Mouse (Mus musculus): ENCODE data around the gene Mfsd14a.
"Not testable (repeated sequence)": the region's sequence is repeated elsewhere in the genome, so short reads cannot be mapped to it uniquely, and the experiment has no call there.

Gene Mfsd14a

DNA sequence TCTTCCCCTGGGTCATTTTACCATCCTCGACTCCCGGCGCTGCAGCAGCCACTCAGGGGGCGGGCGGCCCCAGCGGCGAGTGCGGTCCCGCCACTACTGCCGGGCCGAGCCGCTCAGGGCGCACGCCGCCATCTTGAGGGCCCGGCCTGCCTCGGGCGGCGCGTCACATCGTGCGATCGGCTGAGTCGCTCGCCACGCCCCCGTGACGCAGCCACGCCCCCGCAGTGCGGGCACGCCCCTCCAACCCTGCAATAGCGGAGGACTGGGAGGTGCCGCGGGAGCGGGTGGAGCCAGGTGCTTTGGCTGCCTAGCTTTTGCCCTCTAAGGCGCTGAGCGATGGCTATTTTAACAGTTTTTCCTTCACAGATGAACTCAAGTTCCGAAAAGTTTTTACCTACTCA is at the start of gene Mfsd14a:
Gene Mfsd14a (minus strand): TSS at position 215 of the 401 bp plus-strand sequence.
- DNase-seq (ENCODE audit: inconsistent ontology term): peak; percentile 98

GRCm38 (mm10) chr3:116711624-116712435 is 49.4 kb upstream of the Mfsd14a start:
- DNase-seq (ENCODE audit: inconsistent ontology term): peak; percentile 80

GRCm38 (mm10) chr3:116710941-116711340 is 48.5 kb upstream of the Mfsd14a start:
- DNase-seq (ENCODE audit: inconsistent ontology term): no peak

GRCm38 (mm10) chr3:116705637-116706204 is 43.2 kb upstream of the Mfsd14a start:
- no peak for DNase-seq (ENCODE audit: inconsistent ontology term)

- no peak for DNase-seq (ENCODE audit: inconsistent ontology term)
These were observed 41.4 kb upstream of the Mfsd14a start for GRCm38 (mm10) chr3:116703835-116704234.

- DNase-seq (ENCODE audit: inconsistent ontology term): no peak
These were observed 40.3 kb upstream of the Mfsd14a start for GRCm38 (mm10) chr3:116702647-116703272.

DNA sequence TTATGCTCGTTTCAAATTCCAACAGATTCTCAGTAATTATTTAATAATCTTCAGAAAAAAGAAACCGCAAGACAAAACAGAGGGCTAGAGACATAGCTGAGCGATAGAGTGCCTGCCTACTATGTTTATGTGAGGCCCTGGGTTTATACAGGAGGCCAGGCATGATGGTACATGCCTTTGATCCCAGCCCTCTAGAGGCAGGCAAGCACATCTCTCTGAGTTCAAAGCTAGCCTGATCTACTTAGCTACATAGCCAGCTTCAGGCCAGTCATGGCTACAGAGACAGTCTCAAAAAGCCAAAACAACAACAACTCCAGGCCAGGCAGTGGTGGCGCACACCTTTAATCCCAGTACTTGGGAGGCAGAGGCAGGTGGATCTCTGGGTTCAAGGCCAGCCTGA is 39.1 kb upstream of the Mfsd14a start:
- DNase-seq (ENCODE audit: inconsistent ontology term): no peak

- DNase-seq (ENCODE audit: inconsistent ontology term): peak; percentile 40
These were observed 36.3 kb upstream of the Mfsd14a start for GRCm38 (mm10) chr3:116698786-116699185.

DNA sequence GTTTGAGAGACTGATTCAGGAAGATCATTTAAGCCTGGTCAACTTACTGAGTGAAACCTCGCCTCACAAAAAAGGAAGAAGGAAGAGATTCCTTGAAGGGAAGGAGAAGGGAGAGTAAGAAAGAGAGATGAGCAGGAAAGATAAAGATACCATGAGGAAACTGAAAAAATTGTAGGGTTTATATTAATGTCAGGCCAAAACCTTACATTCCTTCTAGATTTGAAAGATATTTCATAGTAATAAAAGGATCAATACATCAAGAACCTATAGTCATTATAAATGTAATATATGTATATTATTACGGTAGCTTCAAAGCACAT is 33.1 kb upstream of the Mfsd14a start:
- DNase-seq (ENCODE audit: inconsistent ontology term): no peak

DNA sequence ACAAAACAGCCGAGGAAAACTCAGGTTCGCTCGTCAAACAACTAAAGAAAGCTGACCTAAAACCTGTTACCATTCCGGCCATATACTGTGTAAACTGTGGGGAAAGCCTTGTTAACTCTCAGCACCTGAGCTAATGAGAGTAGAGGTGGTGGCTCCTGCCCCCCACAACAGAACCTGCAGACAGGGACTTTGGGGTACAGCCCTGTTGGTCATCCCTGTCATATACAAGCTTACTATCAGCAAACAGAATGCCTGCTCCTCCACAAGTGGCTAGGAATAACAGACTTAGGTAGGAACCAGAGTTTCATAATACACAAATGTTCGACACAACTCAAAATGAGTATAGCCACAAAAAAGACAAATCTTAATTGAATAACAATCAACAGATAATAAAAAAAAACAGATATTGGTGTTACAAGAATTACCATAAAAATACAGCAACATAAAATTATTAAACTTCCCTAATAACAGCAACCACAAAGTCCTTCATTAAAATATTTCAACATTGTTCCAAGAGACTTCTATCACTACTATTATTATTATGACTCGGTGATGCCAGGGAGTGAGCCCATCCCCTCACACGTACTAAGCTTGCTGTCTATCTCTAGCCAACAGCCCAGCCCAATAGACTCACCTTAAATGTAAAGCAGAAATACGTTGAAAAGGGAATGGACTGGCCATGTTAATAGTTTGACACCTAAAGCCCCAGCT is 32.6 kb upstream of the Mfsd14a start:
- no peak for DNase-seq (ENCODE audit: inconsistent ontology term)

GRCm38 (mm10) chr3:116694312-116694711 is 31.8 kb upstream of the Mfsd14a start:
- DNase-seq (ENCODE audit: inconsistent ontology term): peak; percentile 9

- DNase-seq (ENCODE audit: inconsistent ontology term): no peak
These were observed 18.7 kb upstream of the Mfsd14a start, which contains the start of gene Gm43191 for GRCm38 (mm10) chr3:116681160-116681559. Gene Gm43191, minus strand, starts transcription at chr3:116681260.

GRCm38 (mm10) chr3:116664281-116664680 is 1.8 kb upstream of the Mfsd14a start:
- not testable (repeated sequence) for DNase-seq (ENCODE audit: inconsistent ontology term)

- no peak for DNase-seq (ENCODE audit: inconsistent ontology term)
These were observed 535 bp downstream of the Mfsd14a start for GRCm38 (mm10) chr3:116661870-116662414.

DNA sequence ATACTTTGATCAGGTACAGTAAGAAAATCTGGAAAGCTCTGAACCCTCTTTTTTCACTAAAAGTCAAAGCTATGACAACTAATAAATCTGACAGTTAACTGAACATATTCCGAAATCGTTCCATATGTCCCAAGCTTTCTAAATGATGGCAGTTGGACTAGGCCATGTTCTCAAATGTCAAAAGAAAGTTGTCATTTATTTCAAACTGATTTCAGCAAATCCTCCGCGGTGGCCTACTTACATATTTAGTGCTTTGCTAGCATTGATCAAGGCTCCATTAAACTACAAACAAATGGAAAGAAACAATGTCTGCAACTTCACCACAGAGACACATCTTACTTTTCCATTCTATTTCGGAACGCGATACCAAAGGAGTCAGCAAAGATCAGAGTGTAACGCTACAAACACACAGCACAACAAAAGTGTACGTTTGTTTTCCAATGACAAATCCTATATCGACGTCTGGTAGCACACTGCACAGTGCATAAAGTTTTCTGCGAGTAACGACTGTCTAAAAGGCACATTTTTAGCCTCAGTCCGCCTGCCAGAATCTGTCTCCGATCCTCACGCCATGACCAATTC is 1.1 kb downstream of the Mfsd14a start:
- DNase-seq (ENCODE audit: inconsistent ontology term): peak; percentile 27

DNA sequence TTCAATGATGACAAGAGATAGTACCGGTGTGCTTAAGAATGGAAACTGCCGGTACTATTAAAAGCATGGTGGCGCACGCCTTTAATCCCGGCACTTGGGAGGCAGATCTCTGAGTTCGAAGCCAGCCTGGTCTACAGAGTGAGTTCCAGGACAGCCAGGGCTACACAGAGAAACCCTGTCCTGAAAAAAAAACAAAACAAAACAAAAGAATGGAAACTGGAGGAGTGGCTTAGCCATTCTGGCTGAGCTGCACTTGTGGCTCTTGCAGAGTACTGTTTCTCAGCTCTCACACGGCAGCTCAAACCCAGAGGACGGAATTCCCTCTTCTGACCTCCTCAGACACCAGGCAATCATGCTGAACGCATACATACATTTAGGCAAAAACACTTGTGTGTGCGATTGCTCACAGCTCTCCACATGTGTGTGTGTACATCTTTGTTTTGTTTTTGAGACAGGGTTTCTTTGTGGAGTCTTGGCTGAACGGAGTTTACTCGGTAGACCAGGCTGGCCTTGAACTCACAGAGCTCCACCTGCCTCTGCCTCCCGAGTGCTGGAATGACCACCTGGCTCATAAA is 2.5 kb downstream of the Mfsd14a start:
- DNase-seq (ENCODE audit: inconsistent ontology term): no peak

DNA sequence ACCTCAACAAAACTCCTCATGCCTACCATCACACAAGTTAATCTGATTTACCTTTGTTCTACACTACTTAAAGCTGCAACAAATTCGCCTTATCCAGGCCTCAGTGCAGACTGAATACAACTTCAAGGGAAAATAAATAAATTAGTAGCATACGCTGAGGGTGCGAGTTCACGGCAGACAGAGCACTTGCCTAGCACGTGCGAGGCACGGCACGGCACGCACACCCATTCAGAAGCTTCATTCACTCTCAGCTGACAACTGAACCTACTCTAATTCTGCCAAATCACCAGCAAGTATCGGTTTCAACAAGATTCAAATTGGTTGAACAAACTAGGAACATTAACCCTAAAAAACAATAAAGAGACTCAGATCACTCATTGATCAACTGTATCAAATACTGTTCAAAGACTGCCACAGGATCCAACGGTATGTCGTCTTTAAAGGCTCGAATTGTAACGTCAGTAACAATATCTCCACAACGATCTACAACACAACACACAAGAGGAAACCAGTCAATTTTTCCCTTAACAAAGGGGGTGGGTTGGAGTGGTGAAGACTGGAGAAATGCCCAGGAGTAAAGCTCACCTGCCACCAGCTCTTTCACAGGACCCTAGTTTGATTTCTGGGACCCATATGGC is 3.4 kb downstream of the Mfsd14a start:
- DNase-seq (ENCODE audit: inconsistent ontology term): no peak

DNA sequence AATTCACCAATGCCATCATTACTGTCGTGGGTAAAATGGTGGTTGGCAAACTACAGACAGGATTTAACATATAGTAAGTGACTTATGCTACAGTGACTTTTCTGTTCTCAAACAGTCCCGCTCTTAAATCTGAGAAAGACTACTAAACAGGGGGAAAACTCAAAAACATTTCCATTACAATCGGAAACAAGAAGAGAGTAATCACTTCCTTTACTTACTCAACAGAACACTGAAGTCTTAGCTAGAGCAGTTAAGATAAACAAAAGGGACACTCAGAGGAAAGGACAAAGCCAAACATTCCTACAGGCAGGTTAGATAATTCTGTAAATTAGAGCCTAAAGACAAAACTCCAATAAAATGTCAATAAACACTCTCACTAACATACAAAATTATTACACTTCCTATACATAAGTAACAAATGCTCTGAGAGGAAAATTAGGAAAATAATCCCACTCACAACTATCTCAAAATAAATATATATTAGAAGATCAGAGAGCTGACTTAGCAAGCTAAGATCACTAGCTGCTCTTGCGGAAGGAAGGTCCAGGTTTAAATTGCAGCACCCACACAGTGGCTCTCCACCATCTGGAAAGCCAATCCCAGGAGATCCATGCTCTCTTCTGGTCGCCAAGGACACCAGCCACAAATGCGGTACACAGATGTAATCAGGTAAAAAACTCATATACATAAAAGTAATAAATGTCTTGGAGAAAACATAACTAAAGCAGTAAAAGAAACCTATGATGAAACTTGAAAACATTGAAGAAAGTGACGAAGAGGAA is 6.1 kb downstream of the Mfsd14a start:
- DNase-seq (ENCODE audit: inconsistent ontology term): no peak

GRCm38 (mm10) chr3:116654051-116654450 is 8.4 kb downstream of the Mfsd14a start:
- not testable (repeated sequence) for DNase-seq (ENCODE audit: inconsistent ontology term)

Data from Muller cell, postnatal 12 days (primary cell).